Mouse (Mus musculus) heart, postnatal 14 days (tissue): ENCODE results near the gene Cyb5b. TPM values are rescaled to one million over a fixed set of nuclear protein-coding genes. Genes with fewer than 3 reads are reported as not detected.

ENCODE experiments used
- DNase-seq, 2 experiments: peaks; one replicate each; pipeline ENCODE4 v3.0.0; 2021 to 2022
- intact Hi-C: fragments of 180-260 bp; cut with DNase I; formaldehyde crosslinking; loops from one replicate; pipeline ENCODE4 v1.15.1; 2025
- total RNA-seq, 2 experiments: library from RNA; stranded (reverse); gene quantifications; 2 replicates each; pipeline ENCODE4 v1.2.3; 2021

Gene Cyb5b
- total RNA-seq, 2 experiments from 2014 or later = 35.0 to 39.5 TPM

DNA sequence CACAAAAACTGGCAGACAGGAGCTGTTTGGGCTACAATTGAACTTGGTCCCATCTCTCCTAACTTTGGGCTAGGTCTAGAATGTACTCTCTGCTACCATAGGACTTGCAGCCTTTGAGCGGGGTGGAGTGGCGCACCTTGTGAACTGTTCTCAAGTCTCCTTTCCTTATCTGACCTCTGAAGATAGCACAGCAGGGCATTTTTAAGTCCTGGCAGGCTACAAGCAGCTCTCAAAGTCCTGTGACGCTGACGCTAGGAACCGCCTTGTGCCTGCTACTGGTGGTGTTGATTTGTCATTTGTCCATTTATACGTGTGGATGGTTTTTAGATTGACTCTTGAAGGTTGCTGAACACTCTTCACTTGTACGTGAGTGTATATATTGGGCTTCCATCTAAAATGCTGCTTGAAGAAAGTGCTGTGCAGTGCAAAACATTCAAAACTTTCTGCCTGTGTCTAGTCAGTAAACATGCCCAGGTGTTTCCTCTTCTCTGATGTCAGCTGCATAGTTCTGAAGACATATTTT lies 13.9 kb downstream of the Cyb5b start:
- no peak for DNase-seq
- intact Hi-C loops = no loop called here

DNA sequence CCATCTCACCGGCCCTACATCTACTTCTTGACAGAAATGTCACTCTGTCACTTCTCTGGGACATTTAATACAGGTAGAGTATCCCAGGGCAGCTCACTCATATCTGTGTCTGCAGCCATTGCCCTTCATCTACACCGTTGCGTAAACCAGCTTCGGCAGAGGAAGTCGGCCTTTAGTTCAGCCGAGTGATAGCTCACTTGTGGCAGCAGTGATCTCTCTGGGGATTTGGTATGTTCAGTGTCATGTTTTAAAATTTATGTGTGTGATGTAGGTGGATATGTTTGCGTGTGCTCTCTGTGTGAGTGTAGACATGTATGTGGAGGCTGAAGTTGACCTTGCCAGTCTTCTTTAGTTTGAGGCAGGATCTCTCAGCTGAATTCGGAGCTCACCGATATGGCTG lies 15.3 kb downstream of the Cyb5b start:
- DNase-seq = no peak
- intact Hi-C loops = no loop called here

DNA sequence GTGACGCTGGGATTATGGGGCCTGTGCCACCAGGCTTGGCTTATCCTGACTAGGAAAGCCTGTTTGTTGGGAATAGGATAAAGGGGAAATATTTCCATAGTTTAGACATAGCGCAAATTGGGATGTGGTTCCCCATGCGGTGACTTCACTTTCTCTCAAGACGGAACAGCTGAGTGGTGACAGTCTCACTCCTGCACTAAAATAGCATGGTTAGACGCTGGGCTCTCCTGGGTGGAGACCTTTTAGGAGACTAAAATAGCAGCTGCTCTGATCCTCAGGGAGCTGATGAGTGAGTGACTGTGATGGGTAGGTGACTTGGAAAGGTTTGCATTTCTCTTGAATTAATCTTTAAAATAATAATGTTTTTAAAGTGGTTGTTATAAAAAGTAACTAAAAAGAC lies 17.4 kb downstream of the Cyb5b start:
- intact Hi-C loops = no loop called here
- no peak for DNase-seq

DNA sequence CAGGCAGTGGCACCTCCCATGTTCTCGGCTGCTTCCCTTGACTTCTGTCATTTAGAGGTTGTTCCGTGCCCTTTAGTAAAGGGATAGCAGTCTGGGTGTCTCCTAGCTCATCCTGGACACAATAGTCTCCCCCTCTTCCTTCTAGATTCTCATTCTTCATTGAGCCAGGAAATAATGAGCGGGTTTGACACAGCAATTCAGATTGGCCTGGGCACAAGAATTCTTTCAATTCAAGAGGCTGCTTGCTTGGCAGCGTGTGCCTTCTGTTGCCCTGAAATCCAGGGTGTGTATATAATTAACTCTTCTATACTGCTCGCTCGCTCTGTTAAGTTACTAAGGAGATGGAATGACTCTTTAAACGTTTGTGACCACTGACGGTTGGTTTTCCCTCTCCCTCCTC lies 21.7 kb downstream of the Cyb5b start:
- intact Hi-C loops = loop anchor here (5.0 kb wide), 1 partner anchor 55 kb away; no protein-coding TSS in a partner anchor
- peak in 1 of 2 experiments; percentile 33 for DNase-seq

DNA sequence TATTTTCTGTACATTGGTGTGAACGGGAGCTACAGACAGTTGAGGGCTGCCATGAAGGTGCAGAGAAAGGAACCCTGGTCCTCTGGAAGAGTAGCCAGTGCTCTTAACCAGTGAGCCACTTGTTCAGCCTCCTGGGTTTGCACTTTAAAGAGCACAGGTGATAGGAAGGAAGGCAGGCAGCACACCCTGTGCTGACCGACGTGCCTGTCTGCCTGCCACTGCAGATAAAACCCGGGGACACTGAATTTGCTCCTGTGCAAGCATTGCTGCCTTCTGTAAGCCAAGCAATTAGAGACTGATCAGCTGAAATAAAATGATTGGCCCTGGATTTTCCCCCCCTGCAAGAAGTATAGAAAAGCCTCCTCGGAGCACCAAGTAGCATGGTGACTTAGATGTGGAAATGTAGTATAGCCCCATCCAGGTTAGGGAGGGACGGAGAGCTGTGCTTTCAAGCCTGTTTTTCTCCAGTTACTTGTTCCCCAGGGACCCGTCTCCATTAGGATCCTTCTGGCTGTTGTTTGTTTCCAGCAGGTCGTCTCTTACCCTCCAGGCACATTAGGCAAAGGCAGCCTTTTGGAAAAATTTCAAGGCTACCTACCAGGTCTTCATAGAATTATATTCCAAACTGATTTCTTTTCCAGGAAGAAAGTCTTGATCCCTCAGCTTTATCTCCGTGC lies 22.7 kb downstream of the Cyb5b start:
- intact Hi-C loops = loop anchor here (5.0 kb wide), 1 partner anchor 56 kb away; no protein-coding TSS in a partner anchor
- no peak for DNase-seq

DNA sequence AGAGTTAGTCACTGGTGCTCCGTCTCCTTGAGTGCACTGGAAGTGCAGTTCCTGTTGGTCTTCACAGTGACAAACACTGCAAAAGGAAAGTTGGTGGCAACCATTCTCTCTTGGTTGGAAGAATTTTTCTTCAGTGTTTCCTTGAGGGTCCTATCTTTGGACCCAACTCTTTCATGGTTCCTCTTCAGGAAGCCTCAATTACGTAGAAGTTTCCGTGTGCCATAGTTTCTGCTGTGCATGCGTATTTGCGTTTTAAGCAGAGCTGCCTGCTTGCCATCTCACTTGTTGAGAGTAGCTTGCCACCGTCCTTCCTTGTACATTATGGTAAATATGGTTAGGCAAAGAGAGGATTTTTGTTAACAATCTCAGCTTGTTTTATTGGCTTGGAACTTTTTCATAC lies 30.7 kb downstream of the Cyb5b start:
- no peak for DNase-seq
- intact Hi-C loops = loop anchor here (5.0 kb wide), 1 partner anchor 141 kb away; no protein-coding TSS in a partner anchor

DNA sequence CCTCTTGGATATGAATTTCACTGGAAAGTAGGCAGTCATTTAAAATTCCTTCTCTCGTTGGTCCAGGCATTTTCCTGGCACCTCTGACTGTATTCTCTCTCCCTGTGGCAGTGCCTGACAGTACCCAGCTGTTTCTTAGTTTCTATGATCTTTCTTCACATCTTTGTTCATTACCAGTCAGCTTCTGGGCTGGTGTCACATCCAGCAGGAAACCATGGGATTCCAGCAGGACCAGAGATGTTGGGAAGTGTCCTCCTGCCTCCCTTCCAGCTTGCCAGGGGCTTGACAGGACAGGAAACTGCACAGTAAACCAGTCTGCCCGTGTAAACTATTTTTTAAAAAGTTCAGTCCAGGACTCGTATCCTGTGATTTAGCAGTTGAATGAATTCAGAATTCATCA lies 34.6 kb downstream of the Cyb5b start:
- intact Hi-C loops = loop anchor here (5.0 kb wide), 1 partner anchor 137 kb away; no protein-coding TSS in a partner anchor
- no peak for DNase-seq

DNA sequence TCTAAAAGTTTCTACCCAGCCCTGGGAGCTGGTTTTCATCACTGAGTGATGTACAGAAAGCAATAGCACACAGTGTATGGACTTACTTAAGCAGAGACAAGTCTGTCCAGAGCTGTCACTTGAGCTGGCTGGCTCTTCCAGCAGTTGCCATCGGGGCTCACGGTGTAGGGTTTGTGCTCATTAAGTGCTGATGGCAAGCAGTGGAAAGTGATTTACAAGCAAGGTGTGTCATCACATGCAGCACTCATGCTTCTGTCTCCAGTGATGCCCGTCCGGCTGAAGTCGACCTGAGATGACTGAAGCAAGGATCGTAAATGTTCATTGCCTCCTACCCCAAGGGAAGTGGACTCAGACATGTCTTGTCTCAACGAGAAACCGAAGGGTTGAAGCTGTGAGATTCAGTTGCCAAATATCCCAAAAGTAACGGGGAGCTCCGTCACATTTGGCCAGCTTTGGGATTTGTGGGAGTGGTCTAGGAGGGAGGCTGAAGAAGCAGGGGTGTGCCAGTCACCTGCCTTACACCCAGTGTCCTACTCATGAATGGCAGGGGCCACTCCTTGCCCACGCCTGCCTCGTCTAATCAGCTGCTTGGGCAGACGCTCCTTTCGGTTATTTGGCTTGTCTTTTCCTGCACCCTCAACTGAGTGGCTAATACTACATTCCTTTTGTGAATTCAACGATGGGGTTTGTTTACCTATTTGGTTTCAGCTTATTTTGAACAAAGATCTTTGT lies 36.4 kb downstream of the Cyb5b start:
- DNase-seq = no peak
- intact Hi-C loops = no loop called here

DNA sequence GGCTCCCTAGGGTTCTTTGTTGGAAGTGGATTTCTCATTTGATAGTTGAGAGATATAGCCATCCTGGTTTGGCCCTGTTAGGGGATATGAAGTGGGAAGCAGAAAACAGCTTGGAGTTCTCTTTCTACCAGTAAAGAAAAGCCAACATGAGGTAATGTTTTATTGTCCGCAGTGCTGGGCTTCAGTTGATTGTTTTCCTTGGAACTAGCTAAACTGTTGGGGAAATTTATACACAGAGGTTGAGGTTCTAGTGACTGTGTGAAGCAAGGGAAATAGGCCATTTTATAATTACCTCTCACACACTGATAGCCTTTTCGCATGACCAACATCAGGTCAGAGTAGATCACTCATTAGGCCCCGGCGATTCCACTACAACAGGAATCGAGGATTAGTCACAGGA lies 37.2 kb downstream of the Cyb5b start:
- intact Hi-C loops = no loop called here

DNA sequence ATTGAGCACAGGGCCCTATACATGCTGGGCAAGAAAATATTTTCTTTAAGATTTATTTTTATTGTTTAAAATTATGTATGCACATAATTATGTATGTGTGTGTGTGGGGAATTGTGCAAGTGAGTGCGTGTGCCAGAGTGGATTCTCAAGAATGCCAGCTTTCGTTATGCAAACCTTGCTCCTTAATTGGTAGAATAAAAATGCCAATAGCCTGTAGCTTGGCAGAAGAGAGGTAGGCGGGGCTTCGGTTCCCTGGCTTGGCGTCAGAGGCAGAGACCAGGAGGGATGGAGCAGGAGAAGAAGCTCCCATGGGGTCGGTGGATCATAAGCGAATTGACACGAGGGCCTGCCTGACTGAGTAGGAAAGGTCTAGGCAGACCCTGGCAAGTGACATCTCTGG lies 42.2 kb downstream of the Cyb5b start:
- intact Hi-C loops = no loop called here
- DNase-seq = no peak

More for the DNA sequence above, 37.2 kb downstream of the Cyb5b start:
- DNase-seq = no peak

DNA sequence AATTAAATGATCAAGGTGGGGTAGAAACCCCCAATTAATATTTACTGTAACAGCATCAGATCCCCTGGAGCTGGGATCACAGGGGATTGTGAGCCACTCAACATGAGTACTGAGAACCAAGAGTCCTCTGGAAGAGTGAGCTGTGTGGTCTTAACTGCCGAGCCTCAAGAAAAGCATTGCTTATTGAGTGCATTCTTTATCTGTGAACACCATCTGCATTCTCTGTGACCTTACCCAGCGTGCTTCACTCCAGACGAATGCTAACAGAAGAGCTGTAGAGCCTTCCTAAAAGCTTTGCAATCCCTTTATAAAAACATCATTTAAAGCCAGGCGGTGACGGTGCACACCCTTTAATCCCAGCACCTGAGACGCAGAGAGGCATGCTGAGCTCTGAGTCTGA lies 42.9 kb downstream of the Cyb5b start:
- intact Hi-C loops = no loop called here
- no peak for DNase-seq

DNA sequence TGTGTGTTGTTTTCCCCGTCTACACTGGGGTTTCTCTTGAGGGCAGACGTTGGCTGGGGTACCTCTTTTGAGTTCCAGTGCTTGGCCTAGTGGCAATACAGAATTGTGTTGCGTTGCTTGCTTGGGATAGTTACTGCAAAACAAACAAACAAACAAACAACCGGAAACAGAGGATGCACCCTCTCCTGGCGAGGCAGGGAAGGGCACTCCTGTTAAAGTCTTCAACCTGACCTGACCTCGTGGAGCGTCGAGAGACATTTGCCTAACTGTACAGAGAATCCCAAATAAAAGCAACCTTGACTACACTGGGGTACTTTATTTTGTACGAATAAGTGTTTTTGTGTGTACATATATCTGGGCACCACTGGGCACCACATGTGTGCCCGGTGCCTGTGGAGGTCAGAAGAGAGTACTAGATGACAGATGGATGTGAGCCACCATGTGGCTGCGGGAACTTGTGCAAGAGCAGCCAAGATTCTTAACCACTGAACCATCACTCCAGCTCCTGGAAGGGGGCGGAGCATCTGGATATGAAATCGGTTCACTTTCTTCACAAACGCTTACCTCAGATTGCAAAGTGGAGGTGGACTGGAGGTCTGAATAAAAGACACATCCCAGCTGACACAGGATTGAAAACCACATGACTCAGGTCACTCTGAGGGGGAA lies 44.5 kb downstream of the Cyb5b start:
- intact Hi-C loops = no loop called here
- DNase-seq = no peak

DNA sequence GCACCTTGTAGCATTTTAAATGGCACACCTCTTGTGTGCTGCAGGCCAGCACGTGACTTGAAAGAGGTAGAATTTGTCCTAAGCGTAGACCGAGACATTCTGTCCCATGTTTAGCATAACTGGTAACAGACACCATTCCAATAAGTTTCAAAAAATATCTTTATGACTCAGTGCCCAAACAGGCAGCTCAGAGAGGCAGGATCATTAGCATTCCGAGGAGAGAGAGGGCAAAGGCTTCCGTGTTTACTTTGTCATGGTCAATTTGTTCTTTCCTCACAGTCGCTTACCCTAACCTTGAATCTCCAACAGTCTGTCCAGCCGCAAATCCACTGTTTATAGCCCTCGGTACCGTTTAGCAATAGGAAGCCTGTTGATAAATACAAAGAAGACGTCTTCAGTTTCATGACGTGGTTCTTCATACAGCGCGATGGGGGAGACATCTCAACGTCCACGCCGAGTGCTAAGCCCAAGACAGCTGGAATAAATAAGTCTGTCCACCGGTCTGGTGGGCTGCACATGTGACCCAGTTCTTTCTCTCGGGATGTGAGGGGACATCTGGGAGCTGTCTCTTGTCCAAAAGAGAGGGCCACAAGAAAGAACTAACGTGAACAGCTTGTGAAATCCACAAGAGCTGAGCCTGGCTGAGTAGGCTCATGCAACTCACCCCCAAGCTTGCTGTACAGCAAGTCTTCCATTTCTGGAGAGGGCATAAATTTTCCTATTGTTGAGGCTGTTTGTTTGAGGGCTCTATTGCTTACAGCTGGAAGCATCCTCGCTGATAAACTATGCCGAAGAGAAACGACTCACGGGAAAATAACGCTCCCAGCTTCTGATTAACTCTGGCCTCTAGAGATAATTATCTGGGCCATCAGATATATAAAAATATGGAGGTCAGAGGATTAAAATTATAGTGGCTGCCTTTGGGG lies 47.7 kb downstream of the Cyb5b start:
- intact Hi-C loops = no loop called here
- DNase-seq = no peak

DNA sequence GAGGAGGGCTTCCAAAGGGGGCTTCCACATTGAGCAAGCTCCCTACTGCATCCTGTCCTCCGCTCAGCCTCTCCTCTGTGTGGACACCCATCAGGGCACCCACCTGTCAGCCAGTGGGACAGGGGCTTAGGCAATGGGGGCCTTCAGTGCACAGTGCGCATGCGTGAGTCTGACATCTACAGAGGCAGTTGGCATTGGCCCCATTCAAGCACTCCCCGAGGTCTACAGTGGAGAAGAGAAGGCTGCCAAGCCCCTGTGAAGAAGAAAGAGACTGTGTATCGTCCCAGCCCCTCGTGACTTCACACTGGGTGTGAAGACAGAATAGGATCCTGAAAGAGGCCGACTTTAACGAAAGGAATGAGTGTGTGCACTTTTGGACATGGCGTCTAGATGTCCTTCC lies 54.7 kb downstream of the Cyb5b start:
- intact Hi-C loops = loop anchor here (5.0 kb wide), 3 partner anchors 52 to 117 kb away; partner anchors contain the start of gene Nfat5
- peak; percentile 12 to 35 for DNase-seq

DNA sequence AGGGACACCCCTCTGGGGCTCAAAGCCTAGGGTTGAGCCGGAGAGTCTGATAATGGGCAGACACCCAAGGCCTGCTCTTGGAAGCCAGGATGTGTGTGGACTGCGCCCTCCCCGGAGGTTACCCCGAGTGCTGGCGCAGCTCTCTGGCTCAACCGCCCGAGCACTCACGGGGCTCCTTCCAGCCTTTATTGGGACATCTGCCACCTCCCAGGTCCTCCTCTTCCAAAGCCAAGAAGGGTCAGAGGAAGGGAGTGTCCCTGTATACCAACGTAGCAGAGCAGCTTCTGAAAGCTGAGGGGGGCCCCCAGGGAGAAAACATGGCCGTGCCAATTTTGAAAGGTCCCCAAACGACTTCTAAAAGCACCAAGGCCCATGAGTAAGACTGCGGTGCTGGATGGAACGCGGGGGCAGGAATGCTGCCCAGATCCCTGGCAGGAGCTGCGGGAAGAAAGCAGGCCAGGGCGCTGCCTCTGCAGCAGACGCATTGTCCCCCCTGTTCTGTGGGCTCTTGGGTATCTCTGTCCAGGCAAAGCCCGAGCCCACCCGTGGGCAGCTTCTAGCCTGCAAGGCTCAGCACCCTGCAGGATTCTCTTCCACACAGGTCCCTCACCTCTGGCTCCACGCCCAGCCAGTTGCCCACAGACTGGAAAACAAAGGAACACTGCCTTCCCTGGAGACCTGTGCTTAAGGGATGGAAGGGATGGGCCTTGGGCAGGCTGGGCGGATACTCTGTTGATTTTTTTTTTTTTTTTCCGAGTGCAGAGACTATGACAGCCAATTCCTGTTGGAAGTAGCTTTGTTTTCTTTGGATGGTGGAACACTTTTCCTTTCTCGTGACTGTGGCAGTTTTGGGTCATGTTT lies 55.5 kb downstream of the Cyb5b start:
- intact Hi-C loops = loop anchor here (5.0 kb wide), 3 partner anchors 51 to 116 kb away; partner anchors contain the start of gene Nfat5
- DNase-seq = peak; percentile 83 to 85

DNA sequence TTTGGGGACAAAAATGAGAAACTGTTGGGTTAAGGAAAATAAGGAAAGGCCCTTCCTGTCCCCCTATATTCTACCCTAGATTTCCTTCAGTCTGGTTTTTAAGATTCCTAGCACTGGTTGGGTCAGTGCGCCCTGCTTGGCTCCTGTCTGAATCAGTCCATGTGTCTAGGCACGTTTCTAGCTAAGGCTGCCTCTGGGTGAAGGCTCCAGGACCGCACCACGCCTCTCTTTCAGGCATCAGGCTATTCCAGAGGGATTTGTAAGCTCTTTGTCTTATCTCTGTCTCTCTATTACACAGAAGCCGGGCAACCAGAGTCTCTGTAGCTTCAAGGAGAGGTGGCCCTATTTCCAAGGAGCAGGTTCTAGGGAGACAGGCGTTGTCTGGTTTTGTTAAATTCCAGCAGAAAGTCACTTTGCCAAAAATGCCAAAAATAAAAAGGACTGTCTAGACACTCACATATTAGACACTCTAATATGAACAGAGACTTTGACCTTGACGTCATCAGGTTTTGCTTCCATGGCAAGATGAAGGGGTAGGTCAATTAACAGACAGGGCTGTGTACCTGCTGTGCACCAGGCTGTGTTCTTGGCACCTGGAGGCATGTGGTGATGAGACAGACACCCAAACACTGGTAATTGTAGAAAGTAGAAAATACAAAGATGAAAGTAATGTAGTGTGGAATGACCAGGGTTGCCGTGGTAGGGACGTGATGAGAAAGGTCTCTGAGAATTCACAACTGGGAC lies 56.5 kb downstream of the Cyb5b start:
- DNase-seq = peak in 1 of 2 experiments; percentile 26
- intact Hi-C loops = loop anchor here (5.0 kb wide), 3 partner anchors 50 to 115 kb away; partner anchors contain the start of gene Nfat5

DNA sequence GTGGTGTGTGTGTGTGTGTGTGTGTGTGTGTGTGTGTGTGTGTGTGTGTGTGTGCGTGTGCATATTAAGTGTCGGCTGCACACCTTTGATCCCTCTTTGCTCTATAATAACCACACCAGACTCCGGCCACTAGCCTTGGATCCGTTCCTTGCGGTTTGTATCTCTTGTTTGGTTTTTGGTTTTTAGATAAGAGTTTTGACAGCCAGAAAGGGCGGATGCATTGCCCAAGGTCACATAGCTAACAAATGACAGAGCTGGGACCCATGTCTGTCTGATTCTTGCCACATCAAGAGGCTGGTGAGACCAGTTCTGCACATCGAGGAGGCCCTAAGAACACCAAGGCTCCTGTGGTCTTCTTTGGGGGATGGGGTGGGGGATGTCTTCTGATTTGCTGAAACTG lies 58.7 kb downstream of the Cyb5b start:
- intact Hi-C loops = loop anchor here (5.0 kb wide), 3 partner anchors 48 to 113 kb away; partner anchors contain the start of gene Nfat5
- DNase-seq = no peak

DNA sequence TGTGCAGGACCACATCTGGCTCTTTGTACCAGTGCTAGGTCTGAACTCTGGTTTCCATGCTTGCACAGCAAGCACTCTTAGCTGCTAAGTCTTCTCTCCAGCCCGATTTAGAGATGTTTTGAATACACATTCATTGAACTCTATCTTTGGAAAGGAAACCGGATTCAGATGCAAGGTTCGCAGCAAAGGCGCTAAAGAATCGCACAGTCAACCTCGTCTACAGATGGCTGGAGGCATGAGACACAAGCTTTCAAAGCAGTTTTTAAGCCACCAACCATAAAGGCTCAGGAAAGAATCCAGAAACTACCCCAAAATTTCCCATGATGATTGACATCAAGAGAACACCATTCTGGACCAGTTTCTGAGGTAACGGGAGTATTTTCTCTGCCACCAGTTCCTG lies 61.6 kb downstream of the Cyb5b start:
- DNase-seq = no peak
- intact Hi-C loops = no loop called here
